In the genomic region with DNA sequence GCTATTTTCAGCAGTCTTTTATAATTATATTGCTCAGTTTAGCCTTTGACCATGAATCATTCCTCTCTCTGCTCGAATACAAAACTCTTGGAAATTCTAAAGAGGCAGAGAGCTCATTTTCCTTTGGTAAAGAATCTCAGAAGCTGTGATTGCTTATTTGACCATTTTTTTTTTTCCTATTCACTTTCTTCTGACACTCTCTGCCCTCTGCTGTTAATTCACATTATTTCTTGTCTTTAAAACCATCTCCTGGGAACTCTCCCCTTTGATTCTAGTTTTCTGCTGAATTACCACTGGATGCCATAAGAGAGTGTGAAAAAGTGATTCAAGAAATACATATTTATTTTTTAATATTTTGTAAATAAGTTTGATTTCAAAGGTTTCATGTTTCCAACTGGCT, we compare ENCODE assay signal across 17 mouse cellular contexts.
A peak's percentile ranks its signal among the peaks of the same experiment; 100 is the strongest.
DNase-seq lines count a peak whose midpoint lies in the region; ATAC-seq and TF ChIP-seq lines count a peak whose summit lies in the region.
"Had no signal": no experiment of that assay in that cellular context is flagged by ENCODE, and none has a peak within 500 bp of the region (broad histone marks: within the 10 kb centered on the region; RNA-seq: fewer than 3 reads in every experiment).

No protein-coding gene starts in this region.

- ATAC-seq in frontal cortex, adult (ENCODE audit: low TSS enrichment), result 0 out of 2 replicates have a peak, but pooled peaks have one; percentile 27
- ATAC-seq: hindbrain, embryonic 16.5 days had no signal

- intact Hi-C loops in left cerebral cortex, adult 2 months (cut with DNase I), result loop anchor here (10.0 kb wide), 1 partner anchor 570 kb away; no protein-coding TSS in a partner anchor
- intact Hi-C loops in left cerebral cortex, postnatal 36 days (cut with DNase I), result loop anchor here (10.0 kb wide), 1 partner anchor 570 kb away; no protein-coding TSS in a partner anchor

- no peak overlapping the region for H3K27ac ChIP-seq in left cerebral cortex, adult 2 months
- H3K27ac ChIP-seq: embryonic facial prominence, embryonic 12.5 days; forebrain, embryonic 12.5 days; heart, embryonic 13.5 days had no signal

- no peak for DNase-seq in frontal cortex, postnatal 25 days (ENCODE audit: low spot score in 2 of 2)
- no peak for DNase-seq in left cerebral cortex, adult 2 months (ENCODE audit: extremely low spot score in 1 of 2, low spot score in 2 of 2)
- no peak for DNase-seq in left cerebral cortex, postnatal 36 days (ENCODE audit: low spot score in 2 of 2)
- DNase-seq in brain, adult 2 months (ENCODE audit: low read depth, low spot score), result peak; percentile 57
- no peak for DNase-seq in heart, adult 8-10 months (ENCODE audit: low spot score)
- DNase-seq: adrenal gland, adult 2 months; adrenal gland, postnatal 36 days; cerebellum, adult 11-12 months; cerebellum, adult 9-10 months; cerebellum, postnatal 25 days; gastrocnemius, postnatal 14 days; heart, postnatal 36 days had no signal

- H3K4me3 ChIP-seq in left cerebral cortex, adult 2 months, result no peak overlapping the region
- H3K4me3 ChIP-seq: embryonic facial prominence, embryonic 12.5 days; forebrain, embryonic 12.5 days; heart, embryonic 13.5 days had no signal

- TF ChIP-seq CTCF in left cerebral cortex, adult 2 months (IDR thresholded peaks at IDR 0.05), result peak; percentile 11
